Mouse (Mus musculus): ENCODE results near the gene Rrad. TPM values are rescaled to one million over a fixed set of nuclear protein-coding genes. Genes with fewer than 3 reads are reported as not detected.

The Rrad gene
- polyA plus RNA-seq (2012), result 16.0 and 22.6 TPM in 2 replicates

GRCm38 (mm10) chr8:104630981-104631663 lies at the start of gene Rrad:
TSS of gene Rrad (minus strand) at chr8:104631327.

DNA sequence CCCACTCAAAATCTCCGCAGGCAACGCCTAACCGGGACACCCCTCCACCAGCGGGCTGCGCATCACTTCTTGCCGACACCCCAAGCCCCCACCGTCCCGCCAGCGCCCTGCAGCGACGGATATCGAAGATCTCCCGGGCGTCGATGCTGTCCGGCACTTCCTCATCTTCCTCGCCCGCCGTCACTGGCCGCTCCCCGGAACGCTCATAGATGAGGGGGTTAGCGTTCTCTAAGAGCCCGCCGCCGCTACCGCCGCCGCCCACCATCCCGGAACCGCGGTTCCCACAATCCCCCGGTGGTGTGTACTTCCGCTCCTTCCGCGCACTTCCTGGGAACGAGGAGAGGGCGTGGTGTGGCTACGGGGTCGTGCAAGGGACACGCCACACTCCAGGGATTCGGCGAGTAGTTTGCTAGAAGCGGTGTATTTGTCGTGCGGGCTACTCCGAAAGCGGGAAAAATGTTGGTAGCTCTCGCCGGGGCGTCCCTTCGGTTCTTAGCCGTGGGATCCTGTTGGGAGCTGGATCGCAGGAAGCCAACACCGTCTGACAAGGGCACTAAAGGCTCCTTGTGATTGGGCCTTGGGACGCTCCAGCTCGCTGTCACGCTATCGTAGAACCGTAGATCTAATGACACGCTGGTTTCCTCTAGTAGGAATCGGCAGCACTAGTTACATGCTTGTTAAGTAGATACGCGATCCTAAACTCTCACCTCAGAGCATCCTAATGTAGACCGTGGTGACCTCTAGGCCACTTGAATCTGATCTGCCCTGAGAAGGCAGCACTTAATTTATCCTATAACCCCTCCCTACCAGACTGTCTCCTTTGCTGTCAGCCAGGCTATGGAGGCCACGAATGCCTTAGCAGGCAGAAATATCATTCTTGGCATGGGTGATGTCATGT lies 10.5 kb upstream of the Rrad start, which contains the start of gene Ciao2b:
Gene Ciao2b, minus strand, starts transcription at position 540 of the 898 bp plus-strand sequence.

DNA sequence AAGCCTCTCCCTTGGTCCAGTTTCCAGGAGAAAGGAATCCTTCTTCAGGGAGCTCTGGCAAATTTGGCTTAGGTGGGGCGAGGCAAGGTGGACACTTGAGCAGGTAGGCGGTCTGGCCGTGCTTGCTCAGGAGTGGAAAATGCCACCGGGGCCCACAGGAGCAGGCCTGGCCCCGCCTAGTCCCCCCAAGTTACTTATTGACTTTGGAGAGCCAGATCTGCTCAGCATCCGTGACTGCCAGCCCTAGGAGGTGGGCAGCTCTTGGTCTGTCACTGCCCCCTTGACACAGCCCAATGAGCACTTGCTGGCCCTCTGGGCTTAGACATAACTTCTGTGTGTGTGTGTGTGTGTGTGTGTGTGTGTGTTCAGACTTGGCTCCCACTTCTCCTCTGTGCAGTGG lies 7.0 kb downstream of the Rrad start, which contains the start of gene Cdh16:
Gene Cdh16, minus strand, starts transcription at position 236 of the 400 bp plus-strand sequence.

DNA sequence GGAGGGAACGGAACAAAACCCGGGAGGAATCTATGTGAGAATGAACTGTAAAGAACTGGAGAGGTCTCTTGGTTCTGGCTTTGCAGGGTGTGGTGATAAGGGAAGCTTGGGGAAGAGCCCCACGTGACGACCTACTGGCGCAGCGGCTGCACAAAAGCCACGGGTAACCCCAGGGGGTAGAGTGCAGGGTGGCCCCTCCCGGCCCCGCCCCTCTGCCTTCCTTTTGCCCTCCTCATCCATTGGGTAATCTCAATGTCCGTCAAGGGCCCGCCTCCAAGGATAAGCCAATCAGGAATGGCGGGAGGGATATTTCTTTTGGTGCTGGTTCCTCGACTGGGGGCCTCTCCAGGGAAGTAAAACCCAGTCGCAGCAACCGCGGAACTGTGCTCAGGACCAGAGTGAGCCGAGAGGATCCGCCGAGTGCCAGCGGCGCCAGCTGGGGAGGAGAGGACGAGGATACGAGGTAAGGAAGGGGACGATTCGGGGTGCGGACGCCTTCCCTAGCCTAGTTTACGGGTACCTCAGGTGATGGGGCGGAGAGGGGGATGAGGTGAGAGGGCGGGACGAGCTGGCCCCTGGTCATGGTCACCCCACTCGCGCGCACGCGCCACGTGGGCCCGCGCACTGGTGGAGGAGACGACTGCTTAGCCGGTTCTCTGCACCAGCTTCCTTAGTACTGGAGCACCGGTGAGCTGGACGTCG lies 39.8 kb downstream of the Rrad start, which contains the start of gene Pdp2:
Gene Pdp2, plus strand, starts transcription at position 319 of the 702 bp plus-strand sequence.

Other genes starting within 250 kb of the Rrad start
- 0.90 and 0.96 TPM in 2 replicates for gene Cmtm4, start 235.5 kb downstream of the Rrad start, polyA plus RNA-seq (2012)
- gene Dync1li2, start 188.3 kb downstream of the Rrad start, polyA plus RNA-seq (2012), result 13.9 and 20.8 TPM in 2 replicates
- gene Terb1, start 121.4 kb downstream of the Rrad start, polyA plus RNA-seq (2012), result 0.03 TPM in 1 of 2 replicates, not detected in the other
- gene Nae1, start 96.7 kb downstream of the Rrad start, polyA plus RNA-seq (2012), result 7.5 and 9.9 TPM in 2 replicates
- gene Car7, start 96.6 kb downstream of the Rrad start, polyA plus RNA-seq (2012), result 0.45 and 0.70 TPM in 2 replicates
- gene Pdp2, start 39.9 kb downstream of the Rrad start, polyA plus RNA-seq (2012), result 1.8 and 2.4 TPM in 2 replicates
- gene Cdh16, start 6.9 kb downstream of the Rrad start, polyA plus RNA-seq (2012), result not detected in 2 replicates
- gene Ciao2b, start 10.6 kb upstream of the Rrad start, polyA plus RNA-seq (2012), result 47.3 and 61.0 TPM in 2 replicates
- gene Ces2a, start 102.7 kb upstream of the Rrad start, polyA plus RNA-seq (2012), result not detected in 2 replicates
- not detected in 2 replicates for gene Ces2b, start 200.2 kb upstream of the Rrad start, polyA plus RNA-seq (2012)
- 0.04 TPM in 1 of 2 replicates, not detected in the other for gene Ces2c, start 215.7 kb upstream of the Rrad start, polyA plus RNA-seq (2012)